Mouse (Mus musculus) ES-E14 (cell line): ENCODE data around the gene Ccdc9b.

Experiments used
- CHD2 ChIP-seq: IDR thresholded peaks from 2 replicates; pipeline ENCODE4 v1.6.1; 2014; ENCODE audit warnings: mild to moderate bottlenecking, low read depth, low read length, inconsistent platforms
- HCFC1 ChIP-seq: IDR thresholded peaks from 2 replicates; pipeline ENCODE4 v1.6.1; 2012; ENCODE audit warnings: low read length, inconsistent platforms, borderline replicate concordance; ENCODE audit not compliant: insufficient read depth
- MAFK ChIP-seq: IDR thresholded peaks from 2 replicates; pipeline ENCODE4 v1.6.1; 2014; ENCODE audit warnings: mild to moderate bottlenecking, low read depth, low read length, inconsistent platforms; ENCODE audit not compliant: insufficient read depth

GRCm38 (mm10) chr2:118750476-118750875 lies 12.0 kb downstream of the Ccdc9b start:
- TF ChIP-seq MAFK (no peak), CHD2 (no peak), HCFC1 (no peak)
